Mouse (Mus musculus): ENCODE results near the gene Celf2.

The Celf2 gene

DNA sequence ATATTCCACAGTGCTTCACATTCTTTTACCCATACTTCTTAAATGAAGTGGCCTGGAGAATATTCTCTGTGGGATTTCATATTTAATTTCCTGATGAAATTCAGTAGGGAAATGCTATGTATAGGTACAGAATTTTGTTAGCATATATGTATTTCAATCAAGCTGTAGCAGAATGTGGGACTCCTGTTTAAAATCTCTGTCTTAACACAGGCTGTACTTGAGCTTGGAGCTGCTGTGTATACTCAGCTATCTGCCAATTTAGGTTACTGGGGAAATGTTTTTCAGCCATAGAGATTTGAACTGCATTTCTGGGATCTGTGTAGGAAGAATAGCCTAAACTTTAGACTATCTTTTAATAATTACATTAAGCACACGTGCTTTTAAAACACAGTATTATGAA, 330.2 kb downstream of the Celf2 start:
- no peak for DNase-seq (ENCODE audit: low spot score)

DNA sequence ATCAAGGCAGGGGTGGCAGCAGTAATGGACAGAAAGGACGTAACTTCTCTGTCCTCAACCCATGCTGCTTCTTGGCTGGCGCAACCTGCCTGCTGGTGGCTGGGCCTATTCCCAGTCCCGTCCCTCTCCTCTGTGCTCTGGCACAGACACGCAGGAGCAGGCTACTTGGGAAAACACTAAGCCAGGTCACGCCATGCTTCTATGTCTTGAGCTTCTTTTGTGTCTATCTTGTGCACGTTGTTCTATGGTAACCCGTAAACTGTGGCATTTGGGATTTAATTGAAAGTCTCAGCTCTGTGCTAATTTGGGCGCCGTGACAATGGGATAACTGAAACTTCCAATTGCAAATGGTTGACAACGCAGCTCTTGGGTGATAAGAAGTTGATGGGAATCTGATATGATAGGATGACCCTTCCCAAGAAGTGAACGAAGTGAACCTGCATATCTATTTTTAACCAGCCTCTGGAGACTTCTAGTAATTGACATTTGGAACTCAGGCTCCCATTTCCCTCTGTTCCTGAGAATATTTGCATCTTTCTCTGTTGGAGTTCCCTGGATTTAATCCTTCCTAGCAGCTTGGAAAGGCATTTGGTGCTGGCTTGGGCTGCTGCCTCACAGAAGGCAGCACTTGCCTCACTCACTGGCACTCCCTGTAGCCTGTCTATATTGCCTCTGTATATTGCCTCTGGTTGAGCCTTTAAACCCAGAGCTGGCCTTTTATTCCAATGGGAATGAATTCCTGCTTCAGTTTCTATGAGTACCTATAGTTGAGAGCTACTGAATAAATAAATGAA, 335.9 kb downstream of the Celf2 start:
- no peak for DNase-seq (ENCODE audit: low spot score)

DNA sequence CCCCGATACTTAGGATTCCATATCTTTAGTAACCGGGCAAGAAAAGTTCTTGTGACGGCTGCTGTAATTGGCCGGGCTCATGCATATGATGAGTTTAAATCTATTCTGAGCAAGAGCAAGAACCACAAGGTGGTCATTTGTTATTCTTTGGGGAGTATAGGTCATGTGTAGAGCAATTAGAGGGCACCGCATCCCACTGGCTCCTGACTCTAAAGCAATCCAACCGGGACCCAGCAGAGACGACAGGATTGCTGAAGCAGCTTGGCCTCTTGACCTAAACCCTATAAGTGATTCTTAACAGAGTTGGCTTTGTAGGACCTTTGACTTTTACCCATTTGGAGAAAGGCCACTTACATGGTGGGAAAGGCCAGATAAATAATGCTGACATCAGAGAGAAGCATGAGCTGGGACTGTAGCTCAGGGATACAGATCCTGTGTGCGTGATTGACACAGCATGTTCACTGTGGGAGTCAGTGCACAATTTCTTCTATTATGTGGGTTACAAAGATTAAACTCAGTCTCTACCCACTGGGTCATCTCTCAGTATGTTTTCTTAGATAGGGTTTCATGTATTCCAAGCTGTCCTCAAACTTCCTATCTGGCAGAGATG, 338.2 kb downstream of the Celf2 start:
- DNase-seq (ENCODE audit: low spot score) = no peak

DNA sequence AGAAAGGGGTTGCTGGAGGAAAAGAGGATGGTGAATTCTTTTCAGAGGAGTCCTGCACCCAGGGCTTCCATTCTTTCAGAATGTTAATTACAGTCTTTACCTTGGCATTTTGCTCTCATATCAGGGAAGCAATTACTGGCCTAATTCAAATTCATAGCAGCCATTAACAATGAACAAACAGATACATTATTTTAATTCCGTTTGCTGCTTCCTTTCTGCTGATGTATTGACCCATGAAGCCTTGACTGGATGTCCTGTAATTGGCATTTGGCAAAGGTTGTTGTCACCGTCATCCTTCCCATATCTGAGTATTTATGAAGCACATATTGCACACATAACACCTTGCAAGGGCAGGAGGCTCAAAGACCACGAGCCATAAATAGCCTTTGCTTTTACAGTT, 343.6 kb downstream of the Celf2 start:
- DNase-seq (ENCODE audit: low spot score) = no peak

DNA sequence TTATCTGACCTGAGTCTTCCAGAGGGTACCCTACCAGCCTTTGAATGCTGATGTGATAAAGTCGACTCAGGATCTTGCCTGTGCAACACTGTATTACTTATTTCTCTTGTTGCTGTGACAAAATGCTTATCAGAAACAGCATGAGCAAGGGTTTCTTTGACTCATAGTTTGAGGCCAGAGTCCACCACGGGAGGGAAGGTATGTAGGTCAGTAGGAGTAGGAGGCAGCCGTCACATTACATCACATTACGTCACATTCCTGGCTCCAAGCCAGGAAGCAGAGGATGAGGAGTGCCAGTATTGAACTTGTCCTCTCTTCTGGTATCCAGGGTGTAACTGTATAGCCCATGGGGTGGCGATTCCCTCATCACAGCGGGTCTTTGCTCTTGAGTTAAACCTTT, 349.3 kb downstream of the Celf2 start:
- DNase-seq (ENCODE audit: low spot score) = no peak

DNA sequence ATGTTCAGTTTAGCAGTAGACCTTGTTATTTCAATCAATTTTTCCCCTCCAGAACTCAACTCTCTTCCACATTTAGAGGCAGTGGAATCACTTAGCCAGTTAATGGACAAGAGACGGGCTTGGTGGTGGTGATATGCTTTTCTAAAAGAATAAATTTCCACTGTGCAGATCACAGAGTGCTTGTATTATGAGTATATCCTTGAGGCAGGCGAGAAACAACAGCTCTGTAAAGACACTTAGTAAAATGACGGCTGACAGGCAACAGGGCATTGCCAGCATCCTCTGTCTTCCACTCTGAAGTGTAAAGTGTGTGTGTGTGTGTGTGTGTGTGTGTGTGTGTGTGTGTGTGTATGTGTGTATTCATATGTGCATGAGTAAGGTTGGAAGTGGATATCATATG, 362.1 kb downstream of the Celf2 start:
- no peak for DNase-seq (ENCODE audit: low spot score)

DNA sequence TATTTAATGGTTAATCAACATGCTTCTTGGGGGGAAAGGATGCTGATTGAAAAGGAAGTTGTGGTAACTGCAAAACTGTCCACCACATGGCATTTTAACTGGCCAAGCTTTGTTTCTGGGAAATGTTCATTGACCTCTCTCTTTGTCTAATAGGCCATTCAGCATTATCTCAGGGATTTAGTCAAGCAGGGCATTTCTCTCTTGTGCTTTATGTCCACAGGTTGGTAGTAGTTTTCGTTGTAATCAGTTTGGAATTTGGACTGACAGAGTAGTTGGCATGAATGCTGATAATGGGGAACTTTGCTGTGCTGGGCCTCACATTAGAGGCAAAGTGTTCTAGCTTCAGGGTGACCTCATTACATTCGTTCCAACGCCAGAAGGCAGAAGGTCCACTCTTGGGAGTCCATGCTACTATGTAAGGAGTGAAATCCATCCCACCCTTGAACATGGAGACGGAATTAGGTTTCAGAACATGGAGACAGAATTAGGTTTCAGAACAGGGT, 363.8 kb downstream of the Celf2 start:
- no peak for DNase-seq (ENCODE audit: low spot score)

DNA sequence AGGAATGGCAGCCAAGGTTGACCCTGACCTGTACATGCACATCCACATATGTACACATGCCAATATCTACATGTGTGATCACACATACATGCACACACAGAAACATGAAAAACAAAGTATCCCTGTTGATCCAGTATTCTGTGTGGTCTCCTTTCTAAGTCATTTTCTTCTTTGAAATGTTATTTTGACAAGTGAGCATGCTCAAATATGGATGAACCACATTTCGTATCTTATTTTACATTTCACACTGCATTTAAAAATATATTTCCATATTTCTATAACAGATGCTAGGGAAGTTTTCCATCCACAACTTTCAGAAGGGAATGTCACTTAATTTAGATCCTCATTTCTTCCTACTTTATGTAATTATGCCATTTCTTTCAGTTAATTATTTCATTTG, 364.5 kb downstream of the Celf2 start:
- no peak for DNase-seq (ENCODE audit: low spot score)

DNA sequence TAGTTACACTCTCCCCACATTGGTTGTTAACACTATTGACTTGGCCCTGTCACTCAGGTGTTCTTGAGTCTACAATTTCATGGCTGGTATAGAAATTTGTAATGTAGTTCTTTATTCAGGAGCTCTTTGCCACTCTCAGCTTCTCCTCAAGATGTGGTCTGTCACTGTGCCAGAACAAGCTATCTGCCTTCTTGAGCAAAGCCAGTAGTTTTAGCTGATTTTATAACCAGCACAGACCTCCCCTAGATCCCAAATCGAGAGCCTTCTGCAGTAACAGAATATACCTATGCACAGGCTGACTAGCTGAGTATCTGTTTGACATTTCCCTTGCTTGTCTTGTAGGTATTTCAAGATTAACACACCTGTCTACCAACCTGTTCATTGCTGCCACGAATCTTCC, 386.0 kb downstream of the Celf2 start:
- no peak for DNase-seq (ENCODE audit: low spot score)

DNA sequence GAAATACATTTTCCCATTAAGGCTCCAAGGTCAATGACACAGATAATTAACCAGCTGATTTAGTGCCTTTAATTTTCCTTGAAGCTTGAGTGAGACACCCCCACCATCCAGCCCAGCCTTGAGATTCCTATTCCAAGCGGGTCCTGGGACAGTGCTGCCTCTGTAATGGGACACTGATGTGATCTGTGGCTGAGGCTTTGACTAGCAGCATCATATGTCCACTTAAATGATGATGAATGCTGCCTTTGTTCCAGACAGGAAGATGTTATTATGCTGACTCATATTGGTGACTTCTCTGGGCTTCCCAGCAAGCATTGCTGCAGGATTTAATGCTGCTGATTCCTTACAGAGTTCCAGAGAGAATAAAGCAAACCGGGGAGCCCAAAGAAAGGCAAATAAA, 393.6 kb downstream of the Celf2 start:
- DNase-seq (ENCODE audit: low spot score) = no peak

DNA sequence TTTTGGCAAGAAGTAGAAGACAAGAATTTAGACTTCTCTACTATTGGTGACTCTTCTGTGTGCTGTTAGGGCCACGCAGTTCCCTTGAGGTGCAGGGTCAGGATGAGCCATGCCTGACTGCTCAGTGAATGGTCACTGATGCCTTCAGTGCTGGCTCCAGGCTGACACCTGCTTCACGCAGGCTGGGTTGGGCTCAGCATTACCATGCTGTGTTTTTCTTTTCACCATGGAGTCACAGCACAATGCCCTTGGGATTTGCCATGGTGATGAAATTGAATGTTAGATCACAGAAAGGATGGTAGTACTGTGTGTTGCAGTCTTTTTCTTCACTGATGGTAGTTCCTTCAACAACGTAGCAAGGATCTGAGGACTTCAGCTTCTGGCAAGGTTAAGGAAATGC, 394.2 kb downstream of the Celf2 start:
- DNase-seq (ENCODE audit: low spot score) = no peak

DNA sequence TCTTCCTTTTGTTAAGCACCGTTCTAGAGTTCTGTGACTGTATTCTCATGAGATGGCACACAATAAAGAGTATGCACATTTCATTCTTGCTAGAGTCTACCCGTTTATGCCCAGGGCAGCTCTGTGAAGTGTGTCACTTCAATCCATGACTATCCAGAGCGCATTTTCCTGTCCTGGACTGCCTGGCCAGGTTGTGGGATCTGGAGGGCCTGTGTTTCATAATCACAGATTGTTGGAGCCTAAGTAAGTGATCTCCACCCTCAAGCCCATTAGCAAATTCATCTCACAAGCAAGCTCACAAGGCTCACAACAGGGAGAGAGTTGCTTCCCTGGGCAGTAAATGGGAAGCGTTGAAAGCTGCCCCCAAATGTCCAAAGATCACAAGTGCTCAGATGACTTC, 395.6 kb downstream of the Celf2 start:
- no peak for DNase-seq (ENCODE audit: low spot score)

DNA sequence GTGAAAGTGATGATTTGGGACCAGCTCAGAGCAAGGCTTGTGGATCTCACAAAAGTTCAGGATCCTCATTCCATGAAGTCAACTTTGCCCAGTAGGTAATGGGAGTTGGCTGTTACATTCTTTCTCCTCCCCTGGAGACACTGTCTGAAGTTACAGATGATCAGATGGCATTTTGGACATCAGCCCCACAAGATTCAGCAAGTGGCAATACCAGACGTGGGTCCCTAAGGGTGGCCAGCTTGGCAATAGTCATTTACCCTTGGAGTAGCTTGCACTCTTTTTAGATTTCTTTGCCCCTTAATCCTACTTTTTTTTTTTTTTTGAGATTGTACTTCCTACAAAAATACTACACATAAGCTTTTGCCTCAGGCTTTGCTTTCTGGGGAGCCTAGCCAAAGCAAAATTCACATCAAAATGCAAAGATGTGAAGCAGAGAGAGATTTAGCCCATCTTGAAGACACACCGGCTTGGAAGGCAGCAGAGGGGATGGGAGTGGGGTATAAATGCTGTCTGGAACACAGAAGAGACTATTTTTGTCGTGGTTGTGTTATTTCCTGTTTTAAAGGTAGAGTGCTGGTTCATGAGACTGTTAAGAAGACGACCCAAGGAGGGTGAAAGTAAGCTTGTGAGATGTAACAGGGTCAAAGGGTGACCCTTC, 397.1 kb downstream of the Celf2 start:
- DNase-seq (ENCODE audit: low spot score) = no peak

DNA sequence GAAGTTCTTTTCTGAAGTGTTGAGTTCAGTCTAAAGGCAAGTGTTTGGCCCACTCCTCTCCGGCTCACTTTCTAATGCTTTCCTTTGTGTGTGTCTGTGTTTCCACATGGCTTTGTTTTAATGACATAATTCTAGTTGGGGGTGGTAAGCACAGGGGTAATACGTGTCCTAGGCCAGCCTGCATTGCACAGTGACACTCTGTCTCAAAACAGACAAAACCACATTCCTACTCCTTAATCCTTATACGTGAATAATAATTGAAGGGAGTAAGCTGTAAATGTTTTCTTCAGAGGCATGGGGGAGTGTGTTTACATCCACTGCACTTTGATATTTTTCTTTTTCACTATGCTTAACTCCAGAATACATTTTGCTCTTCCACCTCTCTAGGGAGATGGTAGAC, 415.9 kb downstream of the Celf2 start:
- no peak for DNase-seq (ENCODE audit: low spot score)

DNA sequence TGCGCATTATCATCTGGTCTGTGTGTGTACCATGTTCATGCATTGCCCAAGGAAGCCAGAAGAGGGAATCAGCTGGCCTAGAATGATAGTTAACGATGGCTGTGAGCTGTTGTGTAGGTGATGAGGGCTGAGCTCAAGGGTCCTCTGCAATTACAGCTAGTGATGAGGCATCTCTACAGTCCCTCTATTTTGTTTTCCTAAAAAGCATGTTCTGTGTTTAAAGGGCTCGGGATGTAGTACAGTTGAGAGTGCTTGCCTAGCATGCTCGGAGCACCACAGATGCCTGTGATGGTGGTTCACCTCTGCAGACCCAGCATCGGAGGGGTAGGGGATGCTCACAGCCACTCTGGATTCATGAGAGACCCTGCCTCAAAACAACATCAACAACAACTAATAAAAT, 416.7 kb downstream of the Celf2 start:
- DNase-seq (ENCODE audit: low spot score) = no peak

DNA sequence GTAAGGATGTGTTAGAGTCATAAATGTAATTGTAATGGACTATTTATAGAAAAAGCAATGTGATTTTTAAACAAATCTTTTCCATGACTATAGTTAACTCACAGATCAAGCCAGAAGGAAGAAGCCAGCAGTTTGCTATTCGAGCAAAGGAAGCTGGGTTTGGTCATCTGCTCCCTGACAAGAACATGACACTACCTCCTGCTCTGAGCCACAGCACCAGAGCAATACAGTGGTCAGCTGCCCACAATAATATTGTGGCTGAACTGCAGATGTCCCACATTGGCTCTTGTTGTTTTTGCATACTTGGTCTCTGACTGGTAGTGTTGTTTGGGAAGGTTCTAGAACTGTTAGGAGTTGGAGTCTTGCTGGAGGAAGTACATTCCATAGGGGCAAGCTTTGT, 418.9 kb downstream of the Celf2 start:
- no peak for DNase-seq (ENCODE audit: low spot score)

DNA sequence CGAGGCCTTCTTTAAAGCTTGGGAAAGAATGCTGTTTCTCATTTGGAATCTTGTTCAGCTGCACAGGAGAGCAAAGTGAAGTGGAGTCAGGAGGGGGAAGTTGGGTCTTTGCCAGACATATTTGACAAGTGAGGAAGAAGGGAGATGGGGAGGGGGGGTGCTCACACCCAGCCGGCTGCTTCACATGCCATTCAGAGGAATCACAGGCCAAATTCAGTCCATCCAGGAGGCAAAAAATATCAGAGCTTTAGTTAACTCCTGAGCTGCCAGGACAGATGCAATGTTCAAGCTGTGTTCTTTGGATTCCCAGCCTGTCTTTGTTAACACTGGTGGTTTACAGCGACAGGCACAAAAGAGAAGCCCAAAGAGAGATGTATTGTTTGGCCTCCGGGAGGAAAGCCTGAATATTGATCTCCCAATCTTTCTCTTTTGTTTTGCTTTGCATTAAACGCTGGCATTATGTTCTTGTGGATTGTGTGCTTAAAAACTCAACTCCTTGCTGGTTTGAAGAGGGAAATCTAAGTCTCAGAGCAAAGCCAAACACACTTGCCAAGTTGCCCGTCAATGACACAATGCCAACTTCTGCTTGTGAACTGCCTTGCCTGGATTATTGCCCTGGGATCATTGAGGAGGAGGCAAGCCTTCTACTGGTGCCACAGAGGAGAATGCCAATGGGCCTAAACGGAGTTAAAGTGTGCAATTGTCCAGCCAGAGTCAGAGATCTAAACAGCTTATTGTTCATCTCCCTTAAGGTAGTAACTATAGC, 420.1 kb downstream of the Celf2 start:
- no peak for DNase-seq (ENCODE audit: low spot score)

DNA sequence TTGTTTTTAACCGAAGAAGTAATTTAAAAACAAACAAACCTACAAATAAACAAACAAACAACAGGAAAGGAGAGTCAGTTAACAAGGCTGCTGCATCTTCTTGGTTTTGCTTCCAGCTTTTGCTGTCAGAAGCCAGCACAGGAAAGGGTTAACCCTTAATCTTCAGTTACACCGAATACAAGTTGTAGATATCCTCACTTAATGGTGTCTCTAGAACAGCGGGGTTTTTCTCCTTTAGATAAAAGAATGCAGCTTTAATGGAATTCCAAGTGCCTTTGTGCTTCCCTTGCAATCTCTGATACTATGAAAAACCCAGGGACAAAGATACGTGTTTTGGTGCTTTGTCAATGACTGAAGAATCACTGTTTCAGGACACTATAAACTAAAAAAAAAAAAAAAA, 420.8 kb downstream of the Celf2 start:
- DNase-seq (ENCODE audit: low spot score) = no peak

DNA sequence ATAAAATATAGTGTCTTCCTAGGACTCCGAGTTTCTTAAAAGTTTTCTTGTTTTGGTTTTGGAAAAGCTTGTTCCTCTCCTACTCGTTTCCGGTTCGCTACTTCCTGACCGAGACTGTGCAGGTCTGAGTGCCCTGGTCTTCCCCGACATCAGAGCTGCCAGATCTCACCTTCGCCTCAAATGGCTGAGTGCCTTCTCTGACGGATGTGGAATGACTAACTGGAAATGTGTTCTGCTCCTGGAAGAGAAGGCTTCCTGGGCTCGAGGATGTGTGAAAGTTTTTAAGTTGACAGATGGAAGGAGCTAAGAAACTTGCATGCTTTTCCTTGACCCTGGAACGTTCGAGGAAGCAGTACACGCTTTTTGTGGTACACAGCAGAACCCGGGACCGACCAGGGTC, 421.9 kb downstream of the Celf2 start:
- DNase-seq (ENCODE audit: low spot score) = no peak

DNA sequence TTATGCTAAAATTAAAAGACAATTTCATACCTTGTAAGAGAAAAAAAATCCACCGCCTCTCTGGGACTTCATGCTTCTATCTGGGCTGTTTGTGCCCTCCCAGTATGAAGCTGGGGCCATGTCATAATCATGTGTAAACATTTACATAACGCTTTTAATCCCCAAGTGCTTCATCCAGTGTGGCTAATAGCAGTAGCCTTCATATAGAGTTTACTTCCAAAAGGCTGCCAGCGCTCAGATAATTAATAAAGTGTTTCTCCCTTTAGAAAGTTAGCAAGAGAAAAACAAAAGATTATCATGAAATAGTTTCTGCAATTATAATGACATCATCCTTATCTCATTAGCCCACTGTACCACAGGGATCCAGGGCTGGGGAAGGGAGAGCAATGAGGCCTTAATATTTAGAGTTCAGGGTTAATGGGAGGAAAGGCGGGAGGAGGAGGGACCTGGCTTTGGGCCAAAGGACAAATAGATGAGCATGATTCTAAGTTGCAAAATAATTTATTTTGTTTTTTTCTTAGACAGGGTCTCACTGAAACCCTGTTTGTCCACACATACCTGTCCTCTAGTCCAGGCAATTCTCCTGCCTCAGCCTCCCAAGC, 425.8 kb downstream of the Celf2 start:
- DNase-seq (ENCODE audit: low spot score) = peak; percentile 31

DNA sequence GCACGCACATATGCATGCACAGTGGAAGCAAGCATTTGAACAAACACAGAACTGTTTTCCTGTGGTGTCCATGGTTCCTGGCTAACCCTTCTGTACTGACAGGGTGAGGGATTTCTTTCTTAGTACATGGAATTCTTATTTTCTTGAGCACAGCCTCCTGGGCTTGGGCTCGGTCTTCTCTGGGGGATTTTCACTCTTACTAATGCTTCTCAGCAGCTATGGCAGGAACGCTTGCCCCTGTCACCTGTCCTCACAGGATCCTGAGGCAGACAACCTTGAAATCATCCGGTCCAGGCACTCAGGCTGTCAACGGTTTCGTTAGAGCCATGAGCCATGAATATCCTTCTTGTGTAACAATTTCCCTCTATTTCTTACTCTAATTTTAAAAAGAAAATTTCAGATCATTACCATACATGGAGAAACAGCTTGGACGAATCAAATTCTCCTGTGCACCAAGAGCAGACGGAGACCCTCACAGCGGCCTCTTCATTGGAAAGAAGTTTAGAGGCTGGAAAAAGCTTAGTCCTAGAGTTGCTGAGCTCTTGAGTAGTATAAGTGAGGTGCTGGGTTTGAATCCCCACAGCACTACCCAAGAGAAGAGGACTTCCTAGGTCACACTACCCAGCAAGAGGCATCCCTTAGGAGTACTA, 426.9 kb downstream of the Celf2 start:
- no peak for DNase-seq (ENCODE audit: low spot score)

Measured in ovary, adult 18-20 months (tissue).